Mouse (Mus musculus) forebrain, embryonic 14.5 days (tissue): ENCODE measurements around the gene Gm4791. TPM values are rescaled to one million over a fixed set of nuclear protein-coding genes. Genes with fewer than 3 reads are reported as not detected.

Experiments
- ATAC-seq: fragments of 200-750 bp; cut with Nextera tagmentation; 2 replicates; pipeline ENCODE4 v1.8.0; 2017; ENCODE audit warnings: mild to moderate bottlenecking, moderate library complexity
- DNase-seq: peaks from one replicate; pipeline ENCODE4 v3.0.0-alpha.2; 2015; ENCODE audit warnings: low spot score
- H3K27ac ChIP-seq: fragments of 300-500 bp; sonication (generic); 2 replicates; pipeline ENCODE4 v1.5.1; 2014; ENCODE audit warnings: low read depth, mild to moderate bottlenecking, control low read depth, low read length, moderate library complexity
- H3K27me3 ChIP-seq: fragments of 300-500 bp; sonication (generic); replicated peaks from 2 replicates; pipeline ENCODE4 v1.6.1; 2014; ENCODE audit warnings: low read length, control low read depth, mixed read lengths; ENCODE audit not compliant: control insufficient read depth, insufficient read depth
- H3K36me3 ChIP-seq: fragments of 300-500 bp; sonication (generic); 2 replicates; pipeline ENCODE4 v1.6.1; 2014; ENCODE audit warnings: low read length, control low read depth; ENCODE audit not compliant: control insufficient read depth, insufficient read depth
- H3K4me1 ChIP-seq: fragments of 300-500 bp; sonication (generic); 2 replicates; pipeline ENCODE4 v1.6.1; 2014; ENCODE audit warnings: antibody characterized with exemption, low read length, control low read depth; ENCODE audit not compliant: control insufficient read depth, insufficient read depth
- H3K4me2 ChIP-seq: fragments of 300-500 bp; sonication (generic); 2 replicates; pipeline ENCODE4 v1.6.1; 2014; ENCODE audit warnings: mild to moderate bottlenecking, control low read depth, low read length
- H3K4me3 ChIP-seq: fragments of 300-500 bp; sonication (generic); 2 replicates; pipeline ENCODE4 v1.5.1; 2014; ENCODE audit warnings: low read depth, low read length, control low read depth
- H3K9ac ChIP-seq: fragments of 300-500 bp; sonication (generic); 2 replicates; pipeline ENCODE4 v1.6.1; 2014; ENCODE audit warnings: mild to moderate bottlenecking, low read length, control low read depth, moderate library complexity
- H3K9me3 ChIP-seq: fragments of 300-500 bp; sonication (generic); replicated peaks from 2 replicates; pipeline ENCODE4 v1.6.1; 2016; ENCODE audit warnings: low read length, control low read depth, mixed read lengths; ENCODE audit not compliant: control insufficient read depth
- WGBS: fragments of 180-500 bp; shearing (Covaris S2); extraction: QIAGEN DNeasy Blood & Tissue Kit; methylation state at CpG from one replicate; pipeline ENCODE4 v1.1.7; 2014; 5-methylcytosine and 5-hydroxymethylcytosine counted together
- polyA plus RNA-seq: library from polyadenylated mRNA; unstranded; fragments of >200 nt; fragmentation: Nextera tagmentation; extraction: Ambion mirVana; gene quantifications from 2 replicates; pipeline ENCODE4 v1.2.1, GENCODE M21; 2014

The Gm4791 gene
- not detected in 2 replicates for polyA plus RNA-seq

DNA sequence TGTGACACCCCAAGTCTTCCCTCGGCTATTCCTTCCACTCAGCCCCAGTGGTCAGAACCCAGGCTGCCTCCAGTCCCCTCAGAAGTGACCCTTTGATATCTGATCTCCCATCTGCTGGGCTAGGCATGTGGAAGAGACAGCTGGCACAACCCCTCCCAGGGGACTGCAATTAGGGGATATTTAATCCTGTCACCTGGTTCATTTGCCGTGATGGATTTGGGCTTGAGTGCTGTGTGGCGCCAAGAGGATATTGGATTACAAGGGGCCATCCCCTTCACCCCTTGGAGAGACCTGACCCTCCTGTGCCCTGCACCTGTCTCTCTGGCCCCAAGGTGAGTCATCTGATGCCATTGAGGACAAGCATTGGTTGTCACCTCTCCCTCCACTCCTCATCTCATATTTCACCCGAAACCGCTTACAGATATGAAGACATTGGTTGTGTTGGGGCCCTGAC is at the start of gene Gm4791:
Gene Gm4791 (plus strand): TSS at position 404 of the 454 bp plus-strand sequence.
- Histone ChIP-seq H3K4me3 (no peak within 1 kb of the TSS), H3K27me3 (no peaks in the 10 kb centered on the region), H3K4me2 (no peak within 1 kb of the TSS), H3K9ac (no peak within 1 kb of the TSS), H3K27ac (no peak within 1 kb of the TSS), H3K36me3 (no peaks in the 10 kb centered on the region), H3K9me3 (no peaks in the 10 kb centered on the region), H3K4me1 (no peaks in the 10 kb centered on the region)
- ATAC-seq (no peak), DNase-seq (peak; percentile 5)
- WGBS: 53% methylated on average over 5 of the region's 5 CpGs

DNA sequence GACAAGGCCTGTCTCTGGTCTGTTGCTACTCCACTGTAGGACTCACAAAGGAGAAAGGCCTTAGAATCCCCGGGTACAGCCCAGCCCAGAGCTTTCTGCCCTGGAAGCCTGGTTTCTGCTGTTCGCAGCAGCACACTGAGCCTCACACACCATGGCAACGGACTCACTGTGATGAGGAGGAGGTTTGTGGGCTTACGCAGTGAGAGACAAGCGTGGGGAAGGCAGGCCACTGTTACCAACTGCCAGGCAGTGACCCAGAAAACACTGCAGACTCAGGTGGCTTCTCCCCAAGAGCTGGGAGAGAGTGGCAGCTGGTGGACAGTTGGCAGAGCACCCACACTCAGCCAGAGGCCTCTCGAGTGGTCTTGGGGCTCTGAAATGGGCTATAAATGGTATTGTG is 42.3 kb upstream of the Gm4791 start:
- H3K4me2 ChIP-seq: no peak overlapping the region
- no peaks in the 10 kb centered on the region for H3K27me3 ChIP-seq
- DNase-seq (peak; percentile 26), ATAC-seq (no peak)
- no peak overlapping the region for H3K4me3 ChIP-seq
- H3K27ac ChIP-seq: no peak overlapping the region
- H3K9me3 ChIP-seq: no peaks in the 10 kb centered on the region
- H3K4me1 ChIP-seq: peaks cover 3% of the 10 kb centered on the region
- WGBS: 62% methylated on average over 6 of the region's 6 CpGs
- H3K36me3 ChIP-seq: no peaks in the 10 kb centered on the region
- no peak overlapping the region for H3K9ac ChIP-seq

DNA sequence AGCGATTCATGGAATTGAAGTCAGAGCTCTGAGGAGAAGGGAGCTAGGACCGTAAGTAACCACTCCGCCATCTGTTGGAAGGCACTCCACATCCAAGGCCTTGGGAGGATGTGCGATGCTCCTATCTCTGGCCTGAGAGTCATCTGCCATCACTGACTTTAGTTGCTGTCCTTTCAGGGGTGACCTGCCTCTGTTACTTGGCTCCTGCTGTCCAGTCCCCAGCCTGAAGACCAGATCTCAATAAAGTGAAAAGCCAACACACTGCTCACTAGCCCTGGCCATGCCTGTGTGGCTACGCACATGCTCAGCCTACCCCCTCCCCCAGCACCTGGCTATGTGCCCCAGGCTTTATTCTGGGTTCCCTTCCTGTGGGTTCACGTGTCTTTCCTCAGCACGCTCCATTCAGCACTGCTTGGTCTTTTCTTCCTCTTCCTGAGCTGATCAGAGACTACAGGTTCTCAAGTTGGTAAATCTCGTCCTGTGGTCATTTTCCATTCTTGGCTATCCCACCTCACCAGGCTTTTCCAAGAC is 41.1 kb upstream of the Gm4791 start:
- Histone ChIP-seq H3K9ac (no peak overlapping the region), H3K27ac (no peak overlapping the region), H3K4me1 (peaks cover 3% of the 10 kb centered on the region), H3K27me3 (no peaks in the 10 kb centered on the region), H3K9me3 (no peaks in the 10 kb centered on the region), H3K36me3 (no peaks in the 10 kb centered on the region), H3K4me2 (no peak overlapping the region), H3K4me3 (no peak overlapping the region)
- WGBS: 69% methylated on average over 8 of the region's 8 CpGs
- no peak for ATAC-seq
- DNase-seq: no peak

DNA sequence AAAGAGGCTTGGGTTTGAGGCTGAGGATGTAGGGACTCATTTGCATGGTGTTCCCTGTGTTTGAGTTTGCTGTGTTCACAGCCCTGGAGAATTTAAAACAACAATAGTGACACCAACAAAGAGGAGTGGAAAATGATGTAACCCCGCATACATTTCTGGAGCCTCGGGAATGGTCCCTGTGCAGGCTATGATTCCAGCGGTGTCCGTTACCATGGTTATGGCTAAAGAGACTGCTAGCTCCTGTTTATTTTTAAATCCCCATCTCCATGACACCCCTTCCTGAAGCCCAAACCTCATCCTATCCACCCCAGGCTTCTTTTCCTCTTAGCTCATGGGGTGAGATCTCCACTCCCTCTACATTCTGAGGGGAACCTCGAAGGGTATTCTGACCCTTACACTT is 32.5 kb upstream of the Gm4791 start:
- ATAC-seq (no peak), DNase-seq (peak; percentile 25)
- no peaks in the 10 kb centered on the region for H3K9me3 ChIP-seq
- H3K27me3 ChIP-seq: no peaks in the 10 kb centered on the region
- no peak overlapping the region for H3K27ac ChIP-seq
- no peak overlapping the region for H3K4me3 ChIP-seq
- no peaks in the 10 kb centered on the region for H3K36me3 ChIP-seq
- H3K4me1 ChIP-seq: no peaks in the 10 kb centered on the region
- H3K4me2 ChIP-seq: no peak overlapping the region
- no peak overlapping the region for H3K9ac ChIP-seq
- WGBS: 72% methylated on average over 5 of the region's 5 CpGs

DNA sequence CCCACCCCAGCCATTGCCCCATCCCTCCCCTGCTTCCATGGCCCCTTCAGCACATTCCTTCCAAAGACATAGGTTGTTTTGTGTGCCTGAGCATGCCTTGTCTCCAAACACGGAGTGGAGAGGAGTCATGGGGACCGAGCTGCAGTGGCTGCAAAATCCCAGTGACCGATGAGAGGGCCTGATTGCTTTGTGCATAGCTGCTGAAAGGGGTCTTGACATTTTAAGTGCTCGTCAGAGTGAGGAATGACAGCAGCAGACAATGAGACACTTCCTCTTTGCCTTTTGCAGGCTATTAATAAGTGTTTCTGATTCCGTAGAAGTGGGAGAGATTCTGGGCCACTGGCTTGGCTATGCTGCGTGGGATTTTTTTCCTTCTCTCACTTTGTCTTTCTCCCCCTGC is 29.6 kb upstream of the Gm4791 start:
- DNase-seq (peak; percentile 35), ATAC-seq (no peak)
- Histone ChIP-seq H3K4me1 (no peaks in the 10 kb centered on the region), H3K9ac (no peak overlapping the region), H3K27ac (no peak overlapping the region; the same call in 1 of the 2 replicates), H3K4me2 (no peak overlapping the region), H3K9me3 (no peaks in the 10 kb centered on the region), H3K27me3 (no peaks in the 10 kb centered on the region), H3K36me3 (no peaks in the 10 kb centered on the region), H3K4me3 (no peak overlapping the region)
- WGBS: 34% methylated on average over 6 of the region's 6 CpGs

DNA sequence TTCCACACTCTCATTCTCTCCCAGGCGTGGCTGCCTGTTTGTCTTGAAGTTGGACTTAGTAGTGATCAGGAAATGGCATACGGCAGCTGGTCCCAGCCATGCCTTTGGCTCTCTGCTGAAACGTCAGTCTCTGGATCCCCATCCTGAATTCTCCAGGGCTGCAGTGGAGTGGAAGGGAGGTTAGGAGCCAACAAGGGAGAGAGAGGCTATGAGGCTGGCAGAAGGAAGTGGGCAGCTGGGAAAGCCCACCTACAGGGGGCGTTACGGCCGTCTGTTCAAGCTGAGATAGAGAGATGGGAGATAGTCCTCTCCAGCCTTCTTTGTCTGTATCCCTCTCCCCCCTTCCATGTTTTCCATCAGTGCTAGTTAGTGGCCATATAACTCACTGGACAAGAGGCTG is 29.1 kb upstream of the Gm4791 start:
- no peaks in the 10 kb centered on the region for H3K27me3 ChIP-seq
- no peak overlapping the region; the same call in 1 of the 2 replicates for H3K27ac ChIP-seq
- no peak for DNase-seq
- ATAC-seq: no peak
- H3K9ac ChIP-seq: no peak overlapping the region
- no peak overlapping the region for H3K4me2 ChIP-seq
- H3K9me3 ChIP-seq: no peaks in the 10 kb centered on the region
- H3K4me3 ChIP-seq: no peak overlapping the region
- H3K4me1 ChIP-seq: no peaks in the 10 kb centered on the region
- WGBS: 69% methylated on average over 6 of the region's 6 CpGs
- H3K36me3 ChIP-seq: no peaks in the 10 kb centered on the region

DNA sequence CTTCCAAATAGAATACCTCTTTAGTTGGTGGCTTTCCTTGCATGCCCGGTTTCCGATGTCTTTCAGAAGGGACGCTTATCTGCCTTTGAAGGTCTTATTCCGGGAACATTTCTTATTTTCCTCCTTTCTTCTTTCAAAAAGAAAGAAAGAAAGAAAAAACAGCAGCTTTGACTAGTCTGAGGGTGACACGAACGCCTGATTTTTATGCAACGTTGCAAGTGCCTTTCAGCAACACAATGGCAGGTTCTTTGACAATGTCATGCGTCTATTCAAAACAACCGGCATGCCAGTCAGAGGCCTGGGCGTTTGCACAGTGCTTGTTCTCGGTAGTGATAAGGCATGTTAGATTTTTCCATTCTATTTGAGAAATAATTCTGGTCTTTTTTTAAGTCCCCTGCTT is 19.7 kb upstream of the Gm4791 start:
- peak overlapping the region; percentile 16; the same call in 1 of the 2 replicates for H3K27ac ChIP-seq
- no peak overlapping the region for H3K4me2 ChIP-seq
- no peaks in the 10 kb centered on the region for H3K9me3 ChIP-seq
- DNase-seq (peak; percentile 68), ATAC-seq (no peak)
- no peaks in the 10 kb centered on the region for H3K36me3 ChIP-seq
- H3K4me1 ChIP-seq: peaks cover 10% of the 10 kb centered on the region
- H3K9ac ChIP-seq: no peak overlapping the region
- 11% methylated on average over 11 of the region's 11 CpGs for WGBS
- H3K4me3 ChIP-seq: no peak overlapping the region
- no peaks in the 10 kb centered on the region for H3K27me3 ChIP-seq

DNA sequence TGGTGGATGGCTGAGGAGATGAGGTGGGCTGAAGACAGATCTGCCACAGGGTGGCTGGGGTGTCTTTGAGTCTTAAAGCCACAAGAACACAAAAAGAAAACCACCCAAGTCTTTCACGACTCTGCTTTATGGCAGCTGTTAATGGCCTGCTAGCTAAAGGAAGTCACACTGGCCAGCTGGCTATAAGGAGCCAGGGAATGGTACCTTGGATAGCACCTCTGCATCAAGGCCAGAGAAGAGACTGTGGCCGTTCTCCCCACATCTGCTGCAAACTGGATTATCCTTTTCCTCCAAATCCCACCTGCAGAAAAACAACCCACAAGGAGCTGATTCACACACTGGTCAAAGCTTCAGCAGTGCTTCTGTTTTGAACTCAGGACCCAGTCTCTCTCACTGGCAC is 18.4 kb upstream of the Gm4791 start:
- no peak overlapping the region for H3K27ac ChIP-seq
- no peaks in the 10 kb centered on the region for H3K36me3 ChIP-seq
- ATAC-seq (no peak), DNase-seq (no peak)
- no peak overlapping the region for H3K4me3 ChIP-seq
- 44% methylated on average over 2 of the region's 2 CpGs for WGBS
- H3K9me3 ChIP-seq: no peaks in the 10 kb centered on the region
- no peaks in the 10 kb centered on the region for H3K27me3 ChIP-seq
- H3K4me2 ChIP-seq: no peak overlapping the region
- H3K4me1 ChIP-seq: peaks cover 10% of the 10 kb centered on the region
- no peak overlapping the region for H3K9ac ChIP-seq

DNA sequence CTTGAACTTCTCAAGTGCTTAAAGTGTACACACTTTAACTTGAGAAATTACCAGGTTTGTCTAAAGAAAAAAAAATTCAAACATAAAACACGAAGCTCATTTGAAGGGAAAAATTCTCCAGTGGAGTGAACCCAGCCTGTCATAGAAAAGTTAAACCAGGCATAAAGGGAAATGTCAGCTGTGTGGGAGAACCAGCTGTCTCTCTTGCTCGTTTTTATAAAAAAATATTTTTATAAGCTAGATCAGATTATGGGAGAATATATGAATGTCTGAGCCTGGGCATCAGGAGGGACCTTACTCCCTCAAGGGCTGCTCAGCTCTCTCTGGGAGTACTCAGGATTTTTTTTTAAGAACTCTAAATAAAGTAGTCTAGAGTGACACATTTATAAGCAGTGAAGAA is 15.1 kb upstream of the Gm4791 start:
- H3K27ac ChIP-seq: no peak overlapping the region
- no peak overlapping the region for H3K9ac ChIP-seq
- H3K36me3 ChIP-seq: no peaks in the 10 kb centered on the region
- H3K27me3 ChIP-seq: no peaks in the 10 kb centered on the region
- H3K9me3 ChIP-seq: no peaks in the 10 kb centered on the region
- ATAC-seq: no peak
- WGBS: 76% methylated on average over 2 of the region's 2 CpGs
- H3K4me3 ChIP-seq: no peak overlapping the region
- DNase-seq: no peak
- no peak overlapping the region for H3K4me2 ChIP-seq
- peaks cover 10% of the 10 kb centered on the region for H3K4me1 ChIP-seq
